Mouse (Mus musculus): ENCODE measurements at regions not wholly inside any gene's neighbourhood (a gene's known extent, or its start where the extent isn't known, plus 50 kb on each side); places are given as distances from the start of the nearest gene placed in this dataset.

GRCm38 (mm10) chr1:105926871-105927270 lies 63.3 kb upstream of the Zcchc2 start:
- TF ChIP-seq CTCF (IDR thresholded peaks at IDR 0.05; ENCODE audit: control insufficient read depth, insufficient read depth, insufficient replicate concordance, low read depth, low read length): no peak
- TF ChIP-seq POLR2A (IDR thresholded peaks at IDR 0.05; ENCODE audit: control insufficient read depth, low read depth, low read length): no peak
